Mouse (Mus musculus): ENCODE results near the gene Atp6v1g3. TPM values are rescaled to one million over a fixed set of nuclear protein-coding genes. Genes with fewer than 3 reads are reported as not detected.

Atp6v1g3 gene
- polyA plus RNA-seq, 1 experiment from 2014 or later, result not detected

- no peaks in the 10 kb centered on the region for H3K4me1 ChIP-seq (replicated peaks)
- no peak overlapping the region for H3K4me3 ChIP-seq (replicated peaks)
- no peak overlapping the region for H3K4me2 ChIP-seq
- WGBS (ENCODE audit: insufficient replicate concordance), result 54% methylated on average over 4 of the region's 4 CpGs
- no peak overlapping the region for H3K9ac ChIP-seq
- ATAC-seq (ENCODE audit: insufficient read depth), result no peak
- no peaks in the 10 kb centered on the region for H3K27me3 ChIP-seq
- no peaks in the 10 kb centered on the region for H3K9me3 ChIP-seq (replicated peaks)
- no peaks in the 10 kb centered on the region for H3K36me3 ChIP-seq (replicated peaks)
- no peak overlapping the region for H3K27ac ChIP-seq (replicated peaks)
Observed at GRCm38 (mm10) chr1:138326091-138326490, 52.6 kb downstream of the Atp6v1g3 start.

GRCm38 (mm10) chr1:138326566-138326965, 53.0 kb downstream of the Atp6v1g3 start:
- Histone ChIP-seq H3K4me1 (replicated peaks) (no peaks in the 10 kb centered on the region), H3K27ac (replicated peaks) (no peak overlapping the region), H3K9ac (no peak overlapping the region), H3K27me3 (no peaks in the 10 kb centered on the region), H3K4me3 (replicated peaks) (no peak overlapping the region), H3K4me2 (no peak overlapping the region), H3K36me3 (replicated peaks) (no peaks in the 10 kb centered on the region), H3K9me3 (replicated peaks) (no peaks in the 10 kb centered on the region)
- no peak for ATAC-seq (ENCODE audit: insufficient read depth)
- WGBS (ENCODE audit: insufficient replicate concordance), result 47% methylated on average over 2 of the region's 2 CpGs

GRCm38 (mm10) chr1:138327466-138328245, 54.1 kb downstream of the Atp6v1g3 start:
- H3K4me3 ChIP-seq (replicated peaks), result no peak overlapping the region
- ATAC-seq (ENCODE audit: insufficient read depth), result no peak
- H3K9ac ChIP-seq, result no peak overlapping the region
- no peaks in the 10 kb centered on the region for H3K36me3 ChIP-seq (replicated peaks)
- H3K4me1 ChIP-seq (replicated peaks), result no peaks in the 10 kb centered on the region
- H3K27me3 ChIP-seq, result no peaks in the 10 kb centered on the region
- H3K9me3 ChIP-seq (replicated peaks), result no peaks in the 10 kb centered on the region
- H3K27ac ChIP-seq (replicated peaks), result no peak overlapping the region
- WGBS (ENCODE audit: insufficient replicate concordance), result 47% methylated on average over 18 of the region's 18 CpGs
- H3K4me2 ChIP-seq, result no peak overlapping the region

GRCm38 (mm10) chr1:138328320-138328719, 54.8 kb downstream of the Atp6v1g3 start:
- no peak overlapping the region for H3K9ac ChIP-seq
- no peak overlapping the region for H3K4me2 ChIP-seq
- no peaks in the 10 kb centered on the region for H3K27me3 ChIP-seq
- H3K4me3 ChIP-seq (replicated peaks), result no peak overlapping the region
- no peaks in the 10 kb centered on the region for H3K9me3 ChIP-seq (replicated peaks)
- H3K36me3 ChIP-seq (replicated peaks), result no peaks in the 10 kb centered on the region
- H3K4me1 ChIP-seq (replicated peaks), result no peaks in the 10 kb centered on the region
- H3K27ac ChIP-seq (replicated peaks), result no peak overlapping the region
- 16% methylated on average over 12 of the region's 12 CpGs for WGBS (ENCODE audit: insufficient replicate concordance)
- ATAC-seq (ENCODE audit: insufficient read depth), result no peak

GRCm38 (mm10) chr1:138330556-138330955, 57.0 kb downstream of the Atp6v1g3 start:
- WGBS (ENCODE audit: insufficient replicate concordance), result 71% methylated on average over 2 of the region's 2 CpGs
- ATAC-seq (ENCODE audit: insufficient read depth), result no peak
- H3K27me3 ChIP-seq, result no peaks in the 10 kb centered on the region
- H3K4me1 ChIP-seq (replicated peaks), result no peaks in the 10 kb centered on the region
- H3K9ac ChIP-seq, result no peak overlapping the region
- no peaks in the 10 kb centered on the region for H3K9me3 ChIP-seq (replicated peaks)
- H3K27ac ChIP-seq (replicated peaks), result no peak overlapping the region
- H3K4me2 ChIP-seq, result no peak overlapping the region
- H3K4me3 ChIP-seq (replicated peaks), result no peak overlapping the region
- H3K36me3 ChIP-seq (replicated peaks), result no peaks in the 10 kb centered on the region

- WGBS (ENCODE audit: insufficient replicate concordance), result 52% methylated on average over 4 of the region's 4 CpGs
- Histone ChIP-seq H3K4me3 (replicated peaks) (no peak overlapping the region), H3K4me2 (no peak overlapping the region), H3K9me3 (replicated peaks) (no peaks in the 10 kb centered on the region), H3K27me3 (no peaks in the 10 kb centered on the region), H3K27ac (replicated peaks) (no peak overlapping the region), H3K9ac (no peak overlapping the region), H3K4me1 (replicated peaks) (no peaks in the 10 kb centered on the region), H3K36me3 (replicated peaks) (no peaks in the 10 kb centered on the region)
- ATAC-seq (ENCODE audit: insufficient read depth), result no peak
Observed at GRCm38 (mm10) chr1:138331596-138331995, 58.1 kb downstream of the Atp6v1g3 start.

GRCm38 (mm10) chr1:138334701-138335100, 61.2 kb downstream of the Atp6v1g3 start:
- no peak overlapping the region for H3K9ac ChIP-seq
- H3K27me3 ChIP-seq, result no peaks in the 10 kb centered on the region
- no peaks in the 10 kb centered on the region for H3K9me3 ChIP-seq (replicated peaks)
- 63% methylated on average over 2 of the region's 2 CpGs for WGBS (ENCODE audit: insufficient replicate concordance)
- ATAC-seq (ENCODE audit: insufficient read depth), result no peak
- no peak overlapping the region for H3K4me3 ChIP-seq (replicated peaks)
- no peaks in the 10 kb centered on the region for H3K36me3 ChIP-seq (replicated peaks)
- no peak overlapping the region for H3K27ac ChIP-seq (replicated peaks)
- H3K4me1 ChIP-seq (replicated peaks), result no peaks in the 10 kb centered on the region
- H3K4me2 ChIP-seq, result no peak overlapping the region

GRCm38 (mm10) chr1:138337417-138337816, 63.9 kb downstream of the Atp6v1g3 start:
- Histone ChIP-seq H3K4me3 (replicated peaks) (no peak overlapping the region), H3K36me3 (replicated peaks) (no peaks in the 10 kb centered on the region), H3K9me3 (replicated peaks) (no peaks in the 10 kb centered on the region), H3K9ac (no peak overlapping the region), H3K4me2 (no peak overlapping the region), H3K4me1 (replicated peaks) (no peaks in the 10 kb centered on the region), H3K27me3 (no peaks in the 10 kb centered on the region), H3K27ac (replicated peaks) (no peak overlapping the region)
- ATAC-seq (ENCODE audit: insufficient read depth), result no peak
- WGBS (ENCODE audit: insufficient replicate concordance), result 60% methylated on average over 2 of the region's 2 CpGs

Other genes starting within 250 kb of the Atp6v1g3 start
- 7.8 and 7.9 TPM in 2 replicates for gene Ptprc, start 98.0 kb upstream of the Atp6v1g3 start, polyA plus RNA-seq (2015; fragmentation: Nextera tagmentation; extraction: Ambion mirVana)